Mouse (Mus musculus): ENCODE measurements around the gene Abcb4. TPM values are rescaled to one million over a fixed set of nuclear protein-coding genes. Genes with fewer than 3 reads are reported as not detected.

The Abcb4 gene
- polyA plus RNA-seq, 1 experiment from 2014 or later: 1.0 TPM

DNA sequence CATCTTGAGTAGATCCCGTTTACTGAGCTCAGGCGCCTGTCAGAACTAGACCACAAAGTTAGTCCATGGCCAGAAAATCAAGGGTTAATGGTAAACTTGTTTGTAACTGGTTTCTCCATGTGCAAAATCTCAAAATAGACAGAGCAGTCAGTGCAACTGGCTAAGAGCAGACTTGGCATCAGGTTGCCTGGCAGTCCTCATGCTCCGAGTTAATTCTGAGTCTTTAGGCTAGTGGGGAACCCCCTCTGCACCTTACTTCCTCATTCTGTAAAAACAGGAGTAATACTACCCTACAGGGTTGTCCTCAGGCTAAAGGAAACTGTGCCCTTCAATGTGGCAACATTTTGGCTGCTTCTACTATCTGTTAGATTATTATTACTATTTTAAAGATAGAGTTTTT lies 50.3 kb downstream of the Abcb4 start:
- Histone ChIP-seq H3K9ac (ENCODE audit: low read depth, low read length) (no peak overlapping the region), H3K4me3 (ENCODE audit: low read length) (no peak overlapping the region), H3K27ac (ENCODE audit: low read depth, low read length) (no peak overlapping the region), H3K4me2 (ENCODE audit: low read length) (no peak overlapping the region), H3K9me3 (ENCODE audit: control insufficient read depth, low read length) (no peaks in the 10 kb centered on the region), H3K27me3 (replicated peaks; ENCODE audit: control insufficient read depth, insufficient read depth, low read length) (no peaks in the 10 kb centered on the region), H3K4me1 (ENCODE audit: control insufficient read depth, insufficient read depth, low read depth, low read length) (no peaks in the 10 kb centered on the region), H3K36me3 (ENCODE audit: control insufficient read depth, insufficient read depth, low read length) (no peaks in the 10 kb centered on the region)
- 88% methylated on average over 3 of the region's 3 CpGs for WGBS
- ATAC-seq: no peak

DNA sequence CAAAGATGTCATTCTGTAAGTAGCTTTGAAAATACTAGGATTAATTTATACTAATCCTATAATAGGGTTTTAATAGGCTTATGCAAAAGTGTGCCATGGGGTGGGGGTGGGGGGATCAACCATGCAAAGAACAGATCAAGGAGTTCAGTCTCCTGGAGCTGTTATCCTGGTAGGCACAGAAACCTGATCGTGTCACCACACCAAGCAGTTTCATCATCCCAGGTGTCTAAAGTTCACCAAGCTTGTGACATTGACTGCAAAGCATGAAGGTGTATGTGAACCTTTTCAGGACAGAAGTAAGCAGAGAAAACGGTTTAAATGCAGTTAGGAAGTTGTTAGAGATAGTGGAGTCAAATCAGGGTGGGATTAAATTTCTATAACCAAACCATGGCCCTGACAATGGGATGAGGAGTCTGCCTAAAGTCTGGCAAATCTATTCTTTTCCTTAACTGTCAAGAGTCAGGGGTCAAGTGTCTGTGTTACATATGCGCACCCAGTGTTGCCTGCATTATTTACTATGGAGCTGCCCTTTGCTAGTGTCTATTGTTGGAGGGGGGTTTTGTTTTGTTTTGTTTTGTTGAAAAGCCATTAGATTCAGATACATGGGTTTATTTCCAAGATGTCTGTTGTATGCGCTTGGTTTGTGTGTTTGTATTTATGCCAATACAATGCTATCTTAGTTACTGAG lies 54.0 kb downstream of the Abcb4 start:
- no peak overlapping the region for H3K4me2 ChIP-seq (ENCODE audit: low read length)
- H3K9ac ChIP-seq (ENCODE audit: low read depth, low read length): no peak overlapping the region
- no peaks in the 10 kb centered on the region for H3K9me3 ChIP-seq (ENCODE audit: control insufficient read depth, low read length)
- H3K4me1 ChIP-seq (ENCODE audit: control insufficient read depth, insufficient read depth, low read depth, low read length): no peaks in the 10 kb centered on the region
- ATAC-seq: no peak
- H3K4me3 ChIP-seq (ENCODE audit: low read length): no peak overlapping the region
- H3K36me3 ChIP-seq (ENCODE audit: control insufficient read depth, insufficient read depth, low read length): no peaks in the 10 kb centered on the region
- H3K27ac ChIP-seq (ENCODE audit: low read depth, low read length): no peak overlapping the region
- no peaks in the 10 kb centered on the region for H3K27me3 ChIP-seq (replicated peaks; ENCODE audit: control insufficient read depth, insufficient read depth, low read length)
- WGBS: 76% methylated on average over 4 of the region's 4 CpGs

DNA sequence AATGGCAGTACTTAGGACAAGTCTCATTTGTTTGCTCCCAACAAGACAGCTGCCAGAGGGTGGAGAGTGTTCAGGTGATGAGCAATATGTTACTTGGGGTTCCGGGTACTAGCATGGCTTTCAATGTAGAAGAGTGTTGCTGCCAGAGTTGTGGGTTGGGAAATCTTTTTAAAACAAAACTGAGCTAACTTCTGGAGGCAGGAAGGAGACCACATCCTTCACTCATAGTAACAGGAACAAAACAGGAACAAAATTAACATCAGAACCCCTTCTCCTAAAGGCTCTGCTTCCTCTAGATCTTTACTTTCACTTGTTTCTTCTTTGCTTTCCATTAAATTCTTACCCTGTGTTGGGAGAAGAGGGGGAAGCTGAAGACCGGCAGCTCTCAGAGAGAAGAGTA lies 60.1 kb downstream of the Abcb4 start:
- WGBS: 96% methylated on average over 2 of the region's 2 CpGs
- ATAC-seq: no peak
- H3K27me3 ChIP-seq (replicated peaks; ENCODE audit: control insufficient read depth, insufficient read depth, low read length): no peaks in the 10 kb centered on the region
- H3K9ac ChIP-seq (ENCODE audit: low read depth, low read length): no peak overlapping the region
- no peaks in the 10 kb centered on the region for H3K9me3 ChIP-seq (ENCODE audit: control insufficient read depth, low read length)
- no peaks in the 10 kb centered on the region for H3K36me3 ChIP-seq (ENCODE audit: control insufficient read depth, insufficient read depth, low read length)
- H3K27ac ChIP-seq (ENCODE audit: low read depth, low read length): no peak overlapping the region
- no peak overlapping the region for H3K4me2 ChIP-seq (ENCODE audit: low read length)
- H3K4me3 ChIP-seq (ENCODE audit: low read length): no peak overlapping the region
- no peaks in the 10 kb centered on the region for H3K4me1 ChIP-seq (ENCODE audit: control insufficient read depth, insufficient read depth, low read depth, low read length)

GRCm38 (mm10) chr5:8955544-8955943 lies 62.0 kb downstream of the Abcb4 start:
- no peaks in the 10 kb centered on the region for H3K9me3 ChIP-seq (ENCODE audit: control insufficient read depth, low read length)
- WGBS: 92% methylated on average over 3 of the region's 3 CpGs
- H3K27ac ChIP-seq (ENCODE audit: low read depth, low read length): no peak overlapping the region
- H3K36me3 ChIP-seq (ENCODE audit: control insufficient read depth, insufficient read depth, low read length): no peaks in the 10 kb centered on the region
- H3K4me3 ChIP-seq (ENCODE audit: low read length): no peak overlapping the region
- H3K4me1 ChIP-seq (ENCODE audit: control insufficient read depth, insufficient read depth, low read depth, low read length): no peaks in the 10 kb centered on the region
- ATAC-seq: no peak
- no peak overlapping the region for H3K9ac ChIP-seq (ENCODE audit: low read depth, low read length)
- H3K27me3 ChIP-seq (replicated peaks; ENCODE audit: control insufficient read depth, insufficient read depth, low read length): no peaks in the 10 kb centered on the region
- no peak overlapping the region for H3K4me2 ChIP-seq (ENCODE audit: low read length)

DNA sequence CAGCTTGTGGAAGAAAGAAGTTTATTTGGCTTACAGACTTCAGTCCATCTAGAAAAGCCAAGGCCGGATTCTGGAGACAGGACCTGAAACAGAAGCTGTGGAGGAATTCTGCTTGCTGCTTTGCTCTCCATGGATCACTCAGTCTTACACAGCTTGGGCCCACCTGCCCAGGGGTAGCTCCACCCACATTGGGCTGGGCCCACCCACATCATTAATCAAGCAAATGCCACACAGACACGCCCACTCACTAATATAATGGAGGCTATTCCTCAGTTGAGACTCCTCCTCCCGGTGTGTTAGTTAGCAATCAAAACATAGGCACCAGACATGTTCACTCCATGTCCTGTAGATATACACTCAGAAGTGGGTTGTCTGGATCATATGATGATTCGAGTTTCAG lies 67.0 kb downstream of the Abcb4 start:
- H3K27ac ChIP-seq (ENCODE audit: low read depth, low read length): no peak overlapping the region
- no peaks in the 10 kb centered on the region for H3K9me3 ChIP-seq (ENCODE audit: control insufficient read depth, low read length)
- no peak for ATAC-seq
- H3K36me3 ChIP-seq (ENCODE audit: control insufficient read depth, insufficient read depth, low read length): peaks cover 7% of the 10 kb centered on the region
- H3K4me1 ChIP-seq (ENCODE audit: control insufficient read depth, insufficient read depth, low read depth, low read length): no peaks in the 10 kb centered on the region
- H3K4me2 ChIP-seq (ENCODE audit: low read length): no peak overlapping the region
- H3K27me3 ChIP-seq (replicated peaks; ENCODE audit: control insufficient read depth, insufficient read depth, low read length): no peaks in the 10 kb centered on the region
- H3K4me3 ChIP-seq (ENCODE audit: low read length): no peak overlapping the region
- H3K9ac ChIP-seq (ENCODE audit: low read depth, low read length): no peak overlapping the region
- WGBS: 76% methylated on average over 4 of the region's 4 CpGs

- peaks cover 18% of the 10 kb centered on the region for H3K36me3 ChIP-seq (ENCODE audit: control insufficient read depth, insufficient read depth, low read length)
- no peak for ATAC-seq
Measured at GRCm38 (mm10) chr5:8964487-8964886, 71.0 kb downstream of the Abcb4 start.

DNA sequence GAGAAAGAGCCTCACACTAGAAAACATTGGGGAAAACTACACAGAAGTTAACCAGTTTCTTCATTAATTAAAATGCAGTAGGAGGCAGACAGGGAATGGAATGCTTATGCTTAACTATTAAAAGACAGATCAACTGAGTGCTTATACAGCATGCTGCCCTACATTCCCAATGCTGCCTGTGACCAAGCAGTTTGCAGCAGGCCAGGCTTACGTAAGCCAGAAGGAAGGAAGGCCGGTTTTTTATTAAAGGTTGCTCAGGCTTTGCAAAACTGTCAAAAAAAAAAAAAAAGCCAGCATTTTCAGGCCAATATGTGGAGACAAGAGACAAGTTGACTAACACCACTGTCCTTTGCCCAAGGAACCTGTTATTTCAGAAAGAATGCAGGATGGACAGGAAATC lies 77.2 kb downstream of the Abcb4 start:
- Histone ChIP-seq H3K4me2 (ENCODE audit: low read length) (no peak overlapping the region), H3K27me3 (replicated peaks; ENCODE audit: control insufficient read depth, insufficient read depth, low read length) (no peaks in the 10 kb centered on the region), H3K4me3 (ENCODE audit: low read length) (no peak overlapping the region), H3K4me1 (ENCODE audit: control insufficient read depth, insufficient read depth, low read depth, low read length) (no peaks in the 10 kb centered on the region), H3K9ac (ENCODE audit: low read depth, low read length) (no peak overlapping the region), H3K27ac (ENCODE audit: low read depth, low read length) (no peak overlapping the region), H3K9me3 (ENCODE audit: control insufficient read depth, low read length) (no peaks in the 10 kb centered on the region), H3K36me3 (ENCODE audit: control insufficient read depth, insufficient read depth, low read length) (peaks cover 16% of the 10 kb centered on the region)
- WGBS: 86% methylated on average over 2 of the region's 2 CpGs
- ATAC-seq: no peak

More at GRCm38 (mm10) chr5:8964487-8964886, 71.0 kb downstream of the Abcb4 start:
- no peak overlapping the region for H3K4me2 ChIP-seq (ENCODE audit: low read length)
- no peak overlapping the region for H3K4me3 ChIP-seq (ENCODE audit: low read length)
- H3K4me1 ChIP-seq (ENCODE audit: control insufficient read depth, insufficient read depth, low read depth, low read length): no peaks in the 10 kb centered on the region
- H3K9me3 ChIP-seq (ENCODE audit: control insufficient read depth, low read length): no peaks in the 10 kb centered on the region
- H3K27ac ChIP-seq (ENCODE audit: low read depth, low read length): no peak overlapping the region
- 98% methylated on average over 5 of the region's 5 CpGs for WGBS
- no peaks in the 10 kb centered on the region for H3K27me3 ChIP-seq (replicated peaks; ENCODE audit: control insufficient read depth, insufficient read depth, low read length)
- H3K9ac ChIP-seq (ENCODE audit: low read depth, low read length): no peak overlapping the region

DNA sequence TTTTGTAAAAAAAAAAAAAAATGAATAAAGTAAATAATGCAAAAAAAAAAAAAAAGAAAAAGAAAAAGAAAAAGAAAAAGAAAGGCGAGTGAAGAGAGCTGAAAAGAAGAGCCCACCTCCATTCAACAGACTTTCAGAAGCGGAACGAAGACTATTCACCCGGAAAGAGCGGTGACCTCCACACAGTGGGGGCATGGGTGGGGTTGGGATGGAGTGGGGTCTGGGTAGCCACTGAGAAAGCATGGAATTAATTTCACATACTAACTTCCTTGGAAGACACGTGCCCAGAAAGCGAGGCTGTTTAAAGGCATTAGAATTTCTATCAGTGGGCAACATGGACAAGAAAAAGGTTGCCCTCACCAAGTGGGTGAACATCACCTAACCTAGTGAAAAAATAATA lies 78.8 kb downstream of the Abcb4 start:
- no peaks in the 10 kb centered on the region for H3K4me1 ChIP-seq (ENCODE audit: control insufficient read depth, insufficient read depth, low read depth, low read length)
- peaks cover 9% of the 10 kb centered on the region for H3K36me3 ChIP-seq (ENCODE audit: control insufficient read depth, insufficient read depth, low read length)
- H3K9me3 ChIP-seq (ENCODE audit: control insufficient read depth, low read length): no peaks in the 10 kb centered on the region
- no peak overlapping the region for H3K4me2 ChIP-seq (ENCODE audit: low read length)
- H3K4me3 ChIP-seq (ENCODE audit: low read length): no peak overlapping the region
- H3K27ac ChIP-seq (ENCODE audit: low read depth, low read length): no peak overlapping the region
- no peak overlapping the region for H3K9ac ChIP-seq (ENCODE audit: low read depth, low read length)
- WGBS: 44% methylated on average over 7 of the region's 7 CpGs
- no peak for ATAC-seq
- H3K27me3 ChIP-seq (replicated peaks; ENCODE audit: control insufficient read depth, insufficient read depth, low read length): no peaks in the 10 kb centered on the region

DNA sequence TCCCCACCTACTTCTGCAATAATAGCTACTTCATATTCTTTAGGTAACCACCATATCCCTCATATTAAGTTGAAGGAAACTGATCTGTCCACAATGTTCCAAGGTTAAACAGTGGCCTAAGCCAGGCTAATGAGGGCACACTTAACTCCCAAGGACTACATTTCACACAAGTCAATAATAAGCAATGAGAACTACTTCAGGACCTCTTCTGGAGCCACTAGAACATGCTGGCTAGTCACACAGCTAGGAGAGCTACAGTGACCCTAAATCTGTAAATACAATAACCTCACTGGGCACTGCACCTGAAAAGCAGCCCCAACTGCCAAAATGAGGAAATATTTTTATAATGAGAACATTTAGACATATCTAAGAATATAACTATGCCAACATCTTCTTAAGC lies 81.2 kb downstream of the Abcb4 start:
- H3K27me3 ChIP-seq (replicated peaks; ENCODE audit: control insufficient read depth, insufficient read depth, low read length): no peaks in the 10 kb centered on the region
- no peaks in the 10 kb centered on the region for H3K9me3 ChIP-seq (ENCODE audit: control insufficient read depth, low read length)
- no peaks in the 10 kb centered on the region for H3K4me1 ChIP-seq (ENCODE audit: control insufficient read depth, insufficient read depth, low read depth, low read length)
- H3K36me3 ChIP-seq (ENCODE audit: control insufficient read depth, insufficient read depth, low read length): peaks cover 6% of the 10 kb centered on the region
- no peak overlapping the region for H3K4me3 ChIP-seq (ENCODE audit: low read length)
- no peak overlapping the region for H3K9ac ChIP-seq (ENCODE audit: low read depth, low read length)
- no peak for ATAC-seq
- no peak overlapping the region for H3K27ac ChIP-seq (ENCODE audit: low read depth, low read length)
- no peak overlapping the region for H3K4me2 ChIP-seq (ENCODE audit: low read length)

- Histone ChIP-seq H3K36me3 (ENCODE audit: control insufficient read depth, insufficient read depth, low read length) (peaks cover 15% of the 10 kb centered on the region), H3K27me3 (replicated peaks; ENCODE audit: control insufficient read depth, insufficient read depth, low read length) (no peaks in the 10 kb centered on the region), H3K4me1 (ENCODE audit: control insufficient read depth, insufficient read depth, low read depth, low read length) (no peaks in the 10 kb centered on the region), H3K27ac (ENCODE audit: low read depth, low read length) (no peak overlapping the region), H3K4me2 (ENCODE audit: low read length) (no peak overlapping the region), H3K4me3 (ENCODE audit: low read length) (no peak overlapping the region), H3K9me3 (ENCODE audit: control insufficient read depth, low read length) (no peaks in the 10 kb centered on the region), H3K9ac (ENCODE audit: low read depth, low read length) (no peak overlapping the region)
- 94% methylated on average over 3 of the region's 3 CpGs for WGBS
- ATAC-seq: no peak
Measured at GRCm38 (mm10) chr5:8985470-8985869, 92.0 kb downstream of the Abcb4 start.

All from hindbrain, embryonic 16.5 days (tissue).